Mouse (Mus musculus): Measurements from ENCODE around the gene Zfp865. TPM values are rescaled to one million over a fixed set of nuclear protein-coding genes. Genes with fewer than 3 reads are reported as not detected.

The Zfp865 gene
- polyA plus RNA-seq, 1 experiment, result 18.3 TPM

DNA sequence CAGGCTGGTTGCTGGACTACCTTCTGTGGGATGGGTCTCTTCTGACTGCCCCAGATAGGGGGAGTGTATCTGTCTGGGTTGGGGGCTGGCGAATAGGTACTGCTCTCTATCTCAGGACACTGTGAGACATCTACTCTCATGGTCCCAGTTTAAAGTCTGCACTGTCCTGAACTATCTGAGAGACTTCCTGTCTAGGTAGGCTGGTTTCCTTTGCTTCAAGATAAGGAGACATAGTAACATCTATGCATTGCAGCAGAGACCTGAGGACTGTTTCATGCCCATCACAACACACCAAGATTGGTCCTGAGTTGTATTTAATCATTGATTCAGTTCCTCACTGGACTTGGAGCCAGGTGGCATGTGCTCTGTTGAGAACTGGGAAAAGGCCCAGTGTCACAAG, 65.3 kb downstream of the Zfp865 start:
- Histone ChIP-seq H3K4me1 (ENCODE audit: control insufficient read depth, insufficient read depth, low read length) (peaks cover 4% of the 10 kb centered on the region), H3K36me3 (ENCODE audit: control insufficient read depth, insufficient read depth, low read length) (no peaks in the 10 kb centered on the region; the same call in 1 of the 2 replicates), H3K27me3 (ENCODE audit: control insufficient read depth, insufficient read depth, low read length) (no peaks in the 10 kb centered on the region), H3K27ac (ENCODE audit: control insufficient read depth, insufficient read depth, low read depth, low read length) (no peak overlapping the region), H3K4me3 (ENCODE audit: control insufficient read depth, low read depth, low read length) (no peak overlapping the region)
- no peak for TF ChIP-seq POLR2A (IDR thresholded peaks at IDR 0.05; ENCODE audit: control insufficient read depth, low read depth, low read length)
- TF ChIP-seq CTCF (IDR thresholded peaks at IDR 0.05; ENCODE audit: control insufficient read depth, insufficient read depth, insufficient replicate concordance, low read depth, low read length), result no peak

Other genes starting within 250 kb of the Zfp865 start
- 319 and 358 TPM in 2 replicates for gene Fam71e2, start 249.1 kb upstream of the Zfp865 start, polyA plus RNA-seq (2012; rRNA removed)
- 15.5 and 17.3 TPM in 2 replicates for gene Il11, start 237.5 kb upstream of the Zfp865 start, polyA plus RNA-seq (2012; rRNA removed)
- gene Tmem190, start 237.4 kb upstream of the Zfp865 start, polyA plus RNA-seq (2012; rRNA removed), result 387 and 534 TPM in 2 replicates
- 1.1 and 1.6 TPM in 2 replicates for gene Tmem238, start 230.7 kb upstream of the Zfp865 start, polyA plus RNA-seq (2012; rRNA removed)
- gene Rpl28, start 227.5 kb upstream of the Zfp865 start, polyA plus RNA-seq (2012; rRNA removed), result 176 and 240 TPM in 2 replicates
- 1,069 and 1,189 TPM in 2 replicates for gene Ube2s, start 207.8 kb upstream of the Zfp865 start, polyA plus RNA-seq (2012; rRNA removed)
- gene Shisa7, start 175.7 kb upstream of the Zfp865 start, polyA plus RNA-seq (2012; rRNA removed), result 21.8 and 24.8 TPM in 2 replicates
- 4.9 and 6.5 TPM in 2 replicates for gene Isoc2b, start 150.1 kb upstream of the Zfp865 start, polyA plus RNA-seq (2012; rRNA removed)
- 20.2 and 20.9 TPM in 2 replicates for gene Isoc2a, start 143.2 kb upstream of the Zfp865 start, polyA plus RNA-seq (2012; rRNA removed)
- gene Gm36210, start 113.9 kb upstream of the Zfp865 start, polyA plus RNA-seq (2012; rRNA removed), result 0.65 and 0.79 TPM in 2 replicates
- 8.8 and 10.5 TPM in 2 replicates for gene Zfp628, start 105.2 kb upstream of the Zfp865 start, polyA plus RNA-seq (2012; rRNA removed)
- 3.7 and 4.8 TPM in 2 replicates for gene Nat14, start 98.3 kb upstream of the Zfp865 start, polyA plus RNA-seq (2012; rRNA removed)
- gene Ssc5d, start 94.6 kb upstream of the Zfp865 start, polyA plus RNA-seq (2012; rRNA removed), result 0.94 and 1.9 TPM in 2 replicates
- 0.04 and 0.17 TPM in 2 replicates for gene Sbk2, start 56.0 kb upstream of the Zfp865 start, polyA plus RNA-seq (2012; rRNA removed)
- 0.23 and 0.27 TPM in 2 replicates for gene Sbk3, start 49.2 kb upstream of the Zfp865 start, polyA plus RNA-seq (2012; rRNA removed)
- gene Zfp579, start 24.2 kb upstream of the Zfp865 start, polyA plus RNA-seq (2012; rRNA removed), result 7.6 and 9.1 TPM in 2 replicates
- 11.2 and 12.5 TPM in 2 replicates for gene Zfp524, start 6.0 kb upstream of the Zfp865 start, polyA plus RNA-seq (2012; rRNA removed)
- gene Fiz1, start 5.7 kb upstream of the Zfp865 start, polyA plus RNA-seq (2012; rRNA removed), result 36.1 and 37.2 TPM in 2 replicates
- not detected in 2 replicates for gene Gm44973, start 4.9 kb upstream of the Zfp865 start, polyA plus RNA-seq (2012; rRNA removed)
- 7.9 and 9.2 TPM in 2 replicates for gene Ccdc106, start 177 bp downstream of the Zfp865 start, polyA plus RNA-seq (2012; rRNA removed)
- gene 4632433K11Rik, start 13.7 kb downstream of the Zfp865 start, polyA plus RNA-seq (2012; rRNA removed), result not detected in 2 replicates
- 4.3 and 5.2 TPM in 2 replicates for gene Zfp784, start 18.1 kb downstream of the Zfp865 start, polyA plus RNA-seq (2012; rRNA removed)
- 9.4 and 11.1 TPM in 2 replicates for gene Zfp580, start 31.2 kb downstream of the Zfp865 start, polyA plus RNA-seq (2012; rRNA removed)
- 85.7 and 88.5 TPM in 2 replicates for gene U2af2, start 41.8 kb downstream of the Zfp865 start, polyA plus RNA-seq (2012; rRNA removed)
- gene Epn1, start 59.9 kb downstream of the Zfp865 start, polyA plus RNA-seq (2012; rRNA removed), result 91.7 and 103 TPM in 2 replicates
- gene Rfpl4, start 96.6 kb downstream of the Zfp865 start, polyA plus RNA-seq (2012; rRNA removed), result 0.07 TPM in 1 of 2 replicates, not detected in the other
- 142 and 148 TPM in 2 replicates for gene Rasl2-9, start 105.6 kb downstream of the Zfp865 start, polyA plus RNA-seq (2012; rRNA removed)
- not detected in 2 replicates for gene Vmn1r55, start 129.3 kb downstream of the Zfp865 start, polyA plus RNA-seq (2012; rRNA removed)
- not detected in 2 replicates for gene Vmn1r56, start 176.4 kb downstream of the Zfp865 start, polyA plus RNA-seq (2012; rRNA removed)
- not detected in 2 replicates for gene Vmn1r57, start 198.1 kb downstream of the Zfp865 start, polyA plus RNA-seq (2012; rRNA removed)